Comparison of ENCODE assay signal across 16 mouse cellular contexts in genomic region chr13:97366723-97367122, GRCm38 (mm10).
"Had no signal": no experiment of that assay in that cellular context is flagged by ENCODE, and none has a peak within 500 bp of the region (broad histone marks: within the 10 kb centered on the region; RNA-seq: fewer than 3 reads in every experiment).

No protein-coding gene starts in this region.

- H3K9me3 ChIP-seq: liver, embryonic 13.5 days; liver, embryonic 15.5 days; megakaryocyte, embryonic 14.5 days; midbrain, embryonic 13.5 days; midbrain, embryonic 15.5 days; neural tube, embryonic 12.5 days; stomach, embryonic 15.5 days had no signal

- DNase-seq: liver, embryonic 13.5 days; liver, postnatal 0 days; lung, adult 2 months; lung, postnatal 14 days; lung, postnatal 36 days; right cerebral cortex, postnatal 14 days; thymus, postnatal 14 days; thymus, postnatal 36 days had no signal

- ATAC-seq: liver, postnatal 0 days; midbrain, embryonic 13.5 days; midbrain, embryonic 15.5 days had no signal

- H3K27me3 ChIP-seq: midbrain, embryonic 15.5 days; neural tube, embryonic 12.5 days; stomach, embryonic 15.5 days had no signal

- H3K4me2 ChIP-seq: liver, embryonic 13.5 days; liver, embryonic 15.5 days; midbrain, embryonic 13.5 days; midbrain, embryonic 15.5 days; neural tube, embryonic 12.5 days; stomach, embryonic 15.5 days had no signal

- H3K36me3 ChIP-seq: liver, embryonic 13.5 days; liver, embryonic 15.5 days; midbrain, embryonic 13.5 days; midbrain, embryonic 15.5 days; neural tube, embryonic 12.5 days; stomach, embryonic 15.5 days had no signal

- H3K27ac ChIP-seq: liver, embryonic 13.5 days; liver, embryonic 15.5 days; macrophage; midbrain, embryonic 13.5 days; midbrain, embryonic 15.5 days; neural tube, embryonic 12.5 days; stomach, embryonic 15.5 days; stomach, postnatal 0 days had no signal

- H3K4me1 ChIP-seq: megakaryocyte, embryonic 14.5 days had no signal

- H3K9ac ChIP-seq: liver, embryonic 13.5 days; liver, embryonic 15.5 days; liver, postnatal 0 days; midbrain, embryonic 13.5 days; midbrain, embryonic 15.5 days; neural tube, embryonic 12.5 days; stomach, embryonic 15.5 days had no signal

- H3K4me3 ChIP-seq: liver, embryonic 13.5 days; liver, embryonic 15.5 days; megakaryocyte, embryonic 14.5 days; midbrain, embryonic 13.5 days; midbrain, embryonic 15.5 days; neural tube, embryonic 12.5 days; stomach, embryonic 15.5 days had no signal
